Mouse (Mus musculus) small intestine, adult 2 months (tissue): ENCODE measurements at regions not wholly inside any gene's neighbourhood (a gene's known extent, or its start where the extent isn't known, plus 50 kb on each side); places are given as distances from the start of the nearest gene placed in this dataset.

Source experiments
- CTCF ChIP-seq: fragments of 200-500 bp; IDR thresholded peaks from 2 replicates; pipeline ENCODE4 v1.5.1; 2012; ENCODE audit warnings: low read depth, mild to moderate bottlenecking, control low read depth, inconsistent platforms, low read length, moderate library complexity, mixed read lengths; ENCODE audit not compliant: insufficient replicate concordance, insufficient read length; ENCODE audit errors: extremely low read depth
- POLR2A ChIP-seq: fragments of 200-500 bp; IDR thresholded peaks from 2 replicates; pipeline ENCODE4 v1.6.1; 2012; ENCODE audit warnings: low read depth, mild to moderate bottlenecking, control low read depth, inconsistent platforms, low read length, moderate library complexity

DNA sequence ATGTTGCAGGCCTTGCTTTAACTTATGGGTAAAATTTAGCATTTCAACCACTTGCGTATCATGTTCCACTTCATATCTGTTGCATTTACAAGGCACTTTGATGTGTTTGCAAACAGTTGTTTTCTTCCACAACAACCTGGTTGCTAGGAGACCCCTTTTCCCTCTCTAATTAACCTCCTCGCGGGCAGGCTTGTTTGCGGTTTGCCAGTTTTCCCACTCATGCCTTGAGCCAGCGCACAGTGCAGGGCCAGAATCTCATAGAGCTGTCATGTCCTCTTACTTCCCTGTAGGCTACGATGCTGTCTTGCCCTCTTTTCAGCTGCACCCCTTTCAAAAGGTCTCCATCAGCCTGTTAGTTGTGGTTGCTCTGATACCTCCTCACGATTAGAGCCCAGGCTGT is 199.3 kb downstream of the Tgfb2 start:
- TF ChIP-seq CTCF (no peak), POLR2A (no peak)
